Mouse (Mus musculus) spleen, postnatal 10 days (tissue): ENCODE data around the gene Heatr4.
"Not testable (repeated sequence)": the region's sequence is repeated elsewhere in the genome, so short reads cannot be mapped to it uniquely, and the experiment has no call there.

ENCODE experiments used
- DNase-seq, 2 experiments: peaks; one replicate each; pipeline ENCODE4 v3.0.0; 2021 to 2022; ENCODE audit warnings: low spot score in 2 of 2

Gene Heatr4

GRCm38 (mm10) chr12:83938592-83938991 lies 46.1 kb downstream of the Heatr4 start:
- DNase-seq: not testable (repeated sequence)

- no peak for DNase-seq
Measured at GRCm38 (mm10) chr12:83937600-83937999, 47.1 kb downstream of the Heatr4 start.

GRCm38 (mm10) chr12:83929186-83929804 lies 55.4 kb downstream of the Heatr4 start:
- DNase-seq: no peak

- DNase-seq: no peak
Measured at GRCm38 (mm10) chr12:83927747-83928146, 56.9 kb downstream of the Heatr4 start.

GRCm38 (mm10) chr12:83926061-83926460 lies 58.6 kb downstream of the Heatr4 start:
- DNase-seq: no peak

- DNase-seq: no peak
Measured at GRCm38 (mm10) chr12:83925160-83925703, 59.4 kb downstream of the Heatr4 start.

GRCm38 (mm10) chr12:83924332-83924731 lies 60.3 kb downstream of the Heatr4 start:
- no peak for DNase-seq

GRCm38 (mm10) chr12:83923486-83923859 lies 61.2 kb downstream of the Heatr4 start:
- no peak for DNase-seq

- DNase-seq: no peak
Measured at GRCm38 (mm10) chr12:83922724-83923485, 61.7 kb downstream of the Heatr4 start.

- peak; percentile 95 to 97 for DNase-seq
Measured at GRCm38 (mm10) chr12:83921535-83922381, 62.9 kb downstream of the Heatr4 start, which contains the start of gene Numb. Gene Numb, minus strand, starts transcription at chr12:83921934.

GRCm38 (mm10) chr12:83920721-83921441 lies 63.8 kb downstream of the Heatr4 start:
- DNase-seq: peak in 1 of 2 experiments; percentile 51

GRCm38 (mm10) chr12:83916884-83917283 lies 67.8 kb downstream of the Heatr4 start:
- DNase-seq: no peak

GRCm38 (mm10) chr12:83914797-83915196 lies 69.9 kb downstream of the Heatr4 start:
- no peak for DNase-seq

GRCm38 (mm10) chr12:83914202-83914740 lies 70.4 kb downstream of the Heatr4 start:
- DNase-seq: no peak

- DNase-seq: no peak
Measured at GRCm38 (mm10) chr12:83910451-83910850, 74.2 kb downstream of the Heatr4 start.
